Mouse (Mus musculus): ENCODE measurements at regions not wholly inside any gene's neighbourhood (a gene's known extent, or its start where the extent isn't known, plus 50 kb on each side); places are given as distances from the start of the nearest gene placed in this dataset.
"Not testable (repeated sequence)": the region's sequence is repeated elsewhere in the genome, so short reads cannot be mapped to it uniquely, and the experiment has no call there.

DNA sequence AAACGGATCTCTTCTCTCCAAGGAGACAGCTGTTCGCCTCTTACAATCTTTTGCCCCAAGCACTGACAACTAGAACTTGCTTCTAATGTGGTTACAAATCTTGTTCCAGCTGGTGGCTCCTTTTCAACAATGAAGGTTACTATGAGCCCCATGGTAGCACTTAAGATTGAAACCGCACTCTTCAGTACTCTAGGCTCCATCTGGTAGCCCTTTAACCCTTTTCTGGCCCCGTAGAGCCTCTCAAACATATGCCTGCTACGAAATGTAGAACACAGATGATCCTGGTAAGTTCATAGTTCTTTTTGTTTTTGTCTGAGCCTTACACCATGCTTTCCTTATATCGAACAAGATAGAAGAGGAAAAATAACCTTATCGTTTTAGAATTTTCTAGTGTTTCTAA lies 558.2 kb downstream of the Isl1 start:
- Histone ChIP-seq H3K9me3 (no peaks in the 10 kb centered on the region), H3K36me3 (no peaks in the 10 kb centered on the region), H3K4me1 (replicated peaks) (no peaks in the 10 kb centered on the region), H3K9ac (replicated peaks) (no peak overlapping the region), H3K27ac (no peak overlapping the region), H3K4me2 (replicated peaks) (no peak overlapping the region), H3K4me3 (replicated peaks) (no peak overlapping the region), H3K27me3 (no peaks in the 10 kb centered on the region)
- ATAC-seq: no peak
- WGBS: 80% methylated on average over 7 of the region's 7 CpGs

DNA sequence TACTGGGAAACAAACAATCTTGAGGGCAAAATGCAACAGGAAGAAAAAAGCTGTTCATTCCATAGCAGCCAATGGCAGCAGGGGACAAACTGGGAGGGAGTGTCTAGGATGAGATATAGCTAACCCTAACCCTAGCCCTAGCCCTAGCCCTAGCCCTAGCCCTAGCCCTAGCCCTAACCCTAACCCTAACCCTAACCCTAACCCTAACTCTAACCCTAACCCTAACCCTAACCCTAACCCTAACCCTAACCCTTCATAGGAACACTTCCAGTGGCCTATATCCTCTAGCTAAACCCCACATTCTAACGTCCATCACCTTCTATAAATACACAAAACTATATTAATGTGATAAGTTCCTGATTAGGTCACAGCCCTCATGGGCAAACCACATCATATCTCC lies 567.4 kb downstream of the Isl1 start:
- H3K36me3 ChIP-seq; H3K4me3 ChIP-seq (replicated peaks); H3K9me3 ChIP-seq; H3K4me2 ChIP-seq (replicated peaks); H3K27ac ChIP-seq; H3K9ac ChIP-seq (replicated peaks); H3K4me1 ChIP-seq (replicated peaks); H3K27me3 ChIP-seq: not testable (repeated sequence)
- 91% methylated on average over 1 of the region's 1 CpGs for WGBS
- peak; percentile 60; the same call in 1 of the 2 replicates for ATAC-seq

DNA sequence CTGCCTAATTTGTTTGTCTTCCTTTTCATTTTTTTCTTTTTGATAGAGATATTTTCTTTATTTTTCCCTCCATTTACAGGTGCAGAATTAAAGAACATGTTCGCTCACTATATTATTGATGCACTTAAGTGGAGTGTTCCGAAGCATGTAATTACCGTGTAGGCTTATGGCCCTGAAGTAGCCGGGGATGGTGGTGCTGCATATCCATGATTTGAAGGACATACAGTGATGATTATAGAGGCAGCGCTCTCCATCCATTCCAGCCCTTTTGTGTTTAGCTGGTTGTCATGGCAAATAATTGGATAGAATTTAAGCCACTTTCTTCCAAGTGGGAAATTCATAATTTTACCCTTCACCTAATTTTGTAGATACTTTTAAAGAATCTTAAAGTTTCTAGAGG lies 581.5 kb downstream of the Isl1 start:
- Histone ChIP-seq H3K4me2 (replicated peaks) (no peak overlapping the region), H3K9me3 (no peaks in the 10 kb centered on the region), H3K27me3 (no peaks in the 10 kb centered on the region), H3K4me3 (replicated peaks) (no peak overlapping the region), H3K4me1 (replicated peaks) (no peaks in the 10 kb centered on the region), H3K27ac (no peak overlapping the region), H3K9ac (replicated peaks) (no peak overlapping the region), H3K36me3 (no peaks in the 10 kb centered on the region)
- WGBS: 44% methylated on average over 5 of the region's 5 CpGs
- ATAC-seq: no peak

DNA sequence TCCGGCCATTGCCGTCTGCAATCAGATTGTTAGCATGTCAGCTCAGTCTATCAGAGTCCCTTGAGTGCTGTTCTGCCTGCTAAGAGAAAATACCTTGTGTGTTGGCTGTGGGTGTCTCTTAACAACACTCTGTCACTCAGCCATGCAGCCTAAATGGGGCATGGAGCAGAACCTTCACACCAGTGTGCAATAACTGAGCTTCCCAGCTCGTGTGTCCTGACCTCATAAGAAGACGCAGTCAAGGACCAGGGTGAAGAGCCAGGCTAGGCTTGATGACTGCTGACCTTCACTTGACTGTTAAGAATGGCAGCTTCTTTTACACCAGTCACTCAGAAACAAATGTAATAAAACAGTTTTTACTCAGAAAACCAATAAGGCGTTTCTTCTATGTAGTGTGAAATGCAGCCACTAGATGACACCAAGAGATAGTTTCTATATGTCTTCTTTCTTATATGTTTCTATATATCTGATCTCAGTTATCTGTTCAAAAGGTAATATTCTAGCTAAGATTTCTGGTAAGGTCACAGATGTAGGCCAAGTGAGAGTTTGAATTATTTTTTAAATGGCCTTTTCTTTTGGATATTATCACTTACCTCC lies 584.0 kb downstream of the Isl1 start:
- Histone ChIP-seq H3K4me3 (replicated peaks) (no peak overlapping the region), H3K4me2 (replicated peaks) (no peak overlapping the region), H3K4me1 (replicated peaks) (no peaks in the 10 kb centered on the region), H3K36me3 (no peaks in the 10 kb centered on the region), H3K27me3 (no peaks in the 10 kb centered on the region), H3K27ac (no peak overlapping the region), H3K9me3 (no peaks in the 10 kb centered on the region), H3K9ac (replicated peaks) (no peak overlapping the region)
- WGBS: 67% methylated on average over 5 of the region's 5 CpGs
- no peak for ATAC-seq

DNA sequence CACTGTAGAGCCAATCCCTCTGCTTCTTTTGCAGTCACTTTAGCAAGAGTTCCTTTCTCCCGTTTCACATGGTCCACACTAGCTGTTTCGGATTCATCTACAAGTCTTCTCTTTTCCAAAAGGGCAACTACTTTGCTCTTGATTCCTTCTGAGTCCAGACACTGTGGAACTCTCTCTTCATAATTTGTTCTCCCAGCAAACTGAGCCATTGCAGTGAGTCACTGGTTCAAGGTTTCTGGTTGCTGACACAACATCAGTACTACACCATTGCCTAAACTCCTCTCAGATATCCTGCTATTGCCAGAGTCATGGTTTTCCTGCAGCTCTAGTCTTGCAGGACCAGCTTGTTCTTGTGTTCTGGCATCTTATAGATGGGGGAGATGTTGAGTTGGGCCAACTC lies 590.2 kb downstream of the Isl1 start:
- 80% methylated on average over 2 of the region's 2 CpGs for WGBS
- no peaks in the 10 kb centered on the region for H3K27me3 ChIP-seq

DNA sequence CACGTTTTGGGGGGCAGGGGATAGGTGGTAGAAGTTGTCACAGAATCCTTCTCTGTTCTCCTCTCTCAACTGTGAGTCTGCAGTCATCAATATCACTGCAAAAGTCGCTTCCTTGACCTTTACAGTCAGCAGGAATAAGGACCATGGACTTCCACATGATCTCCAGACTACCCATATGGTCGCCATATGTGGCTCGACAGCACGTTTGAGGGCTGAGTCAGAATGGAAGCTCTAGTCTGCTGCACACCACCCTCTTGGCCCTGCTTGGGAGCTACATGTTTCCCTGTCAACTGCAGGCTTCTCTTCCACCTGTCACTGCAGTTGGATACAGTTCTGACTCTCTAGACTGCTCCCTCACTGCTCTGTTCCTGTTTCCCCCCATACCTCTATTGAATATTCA lies 590.6 kb downstream of the Isl1 start:
- Histone ChIP-seq H3K4me1 (replicated peaks) (no peaks in the 10 kb centered on the region), H3K4me3 (replicated peaks) (no peak overlapping the region), H3K27ac (no peak overlapping the region), H3K27me3 (no peaks in the 10 kb centered on the region), H3K9ac (replicated peaks) (no peak overlapping the region), H3K4me2 (replicated peaks) (no peak overlapping the region), H3K9me3 (no peaks in the 10 kb centered on the region; the same call in 1 of the 2 replicates), H3K36me3 (no peaks in the 10 kb centered on the region)
- 78% methylated on average over 5 of the region's 5 CpGs for WGBS
- no peak for ATAC-seq

More for the DNA sequence above, 590.2 kb downstream of the Isl1 start:
- no peak for ATAC-seq
- Histone ChIP-seq H3K9ac (replicated peaks) (no peak overlapping the region), H3K4me2 (replicated peaks) (no peak overlapping the region), H3K27ac (no peak overlapping the region), H3K4me3 (replicated peaks) (no peak overlapping the region), H3K9me3 (no peaks in the 10 kb centered on the region; the same call in 1 of the 2 replicates), H3K4me1 (replicated peaks) (no peaks in the 10 kb centered on the region), H3K36me3 (no peaks in the 10 kb centered on the region)

DNA sequence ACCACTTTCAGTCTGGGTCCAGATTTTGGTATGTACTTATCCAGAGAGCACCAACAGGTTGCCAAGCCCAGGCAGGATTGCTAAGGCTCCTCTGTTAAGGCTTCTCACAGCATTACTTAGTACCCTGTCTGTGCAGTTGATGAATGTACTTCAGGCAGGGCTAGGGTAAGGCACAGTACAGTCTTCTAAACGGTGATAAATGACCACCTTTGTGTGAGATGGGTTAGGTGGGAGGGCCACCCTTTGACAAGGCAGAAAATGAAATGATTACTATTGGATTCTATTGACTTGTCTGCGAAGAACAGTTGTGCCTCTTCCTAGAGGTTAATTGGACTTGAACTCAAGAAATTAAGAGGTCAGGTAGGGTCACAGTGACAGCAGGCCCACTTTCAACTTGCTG lies 594.4 kb upstream of the Itga1 start:
- WGBS: 52% methylated on average over 2 of the region's 2 CpGs
- Histone ChIP-seq H3K27ac (no peak overlapping the region), H3K27me3 (peaks cover 40% of the 10 kb centered on the region), H3K4me1 (replicated peaks) (no peaks in the 10 kb centered on the region), H3K9ac (replicated peaks) (no peak overlapping the region), H3K36me3 (no peaks in the 10 kb centered on the region), H3K4me3 (replicated peaks) (no peak overlapping the region), H3K9me3 (no peaks in the 10 kb centered on the region), H3K4me2 (replicated peaks) (no peak overlapping the region)
- ATAC-seq: no peak

DNA sequence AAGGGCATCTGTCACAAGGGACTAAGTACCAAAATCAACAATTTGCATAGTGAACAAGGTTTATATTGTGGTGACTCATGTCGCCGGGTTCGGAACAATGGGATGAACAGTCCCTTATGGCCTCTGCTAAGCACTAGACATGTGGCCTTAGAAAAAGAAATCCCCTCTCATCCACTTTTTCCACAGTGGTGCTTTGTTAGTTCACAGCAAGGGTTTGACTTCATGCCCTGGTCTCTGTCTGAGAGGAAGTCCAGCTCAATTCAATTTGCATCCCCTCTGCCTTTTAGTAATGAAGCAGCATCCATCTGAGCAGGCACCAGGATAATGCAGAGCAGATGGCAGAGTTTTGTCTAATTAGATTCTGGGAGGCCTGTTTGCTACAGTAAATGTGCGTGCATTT lies 585.7 kb upstream of the Itga1 start:
- Histone ChIP-seq H3K4me2 (replicated peaks) (no peak overlapping the region), H3K27me3 (peaks cover 55% of the 10 kb centered on the region), H3K9ac (replicated peaks) (no peak overlapping the region), H3K36me3 (no peaks in the 10 kb centered on the region), H3K4me3 (replicated peaks) (no peak overlapping the region), H3K9me3 (no peaks in the 10 kb centered on the region), H3K4me1 (replicated peaks) (peaks cover 5% of the 10 kb centered on the region; the same call in 1 of the 2 replicates), H3K27ac (no peak overlapping the region)
- ATAC-seq: peak; percentile 97
- WGBS: 3% methylated on average over 4 of the region's 4 CpGs

DNA sequence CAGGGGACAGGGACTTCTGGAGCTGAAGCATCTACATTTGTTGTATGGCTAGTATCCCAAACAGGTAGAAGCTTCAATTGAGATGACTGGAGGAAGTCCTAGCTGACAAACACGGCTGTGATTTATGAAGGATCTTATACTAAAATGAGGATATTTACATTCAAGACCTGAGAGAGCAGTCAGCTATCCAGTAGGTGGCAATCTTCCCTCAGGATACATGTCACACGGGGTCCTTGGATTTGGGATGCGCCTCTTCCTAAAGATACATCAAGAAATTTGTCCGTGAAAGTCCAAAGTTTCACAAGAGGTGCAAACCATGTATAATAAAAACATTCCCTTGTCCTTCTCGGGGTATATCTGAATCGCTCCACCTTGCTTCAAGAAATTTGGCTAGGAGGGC lies 577.8 kb upstream of the Itga1 start:
- no peaks in the 10 kb centered on the region for H3K36me3 ChIP-seq
- no peak overlapping the region for H3K4me2 ChIP-seq (replicated peaks)
- no peak for ATAC-seq
- H3K27me3 ChIP-seq: peaks cover 54% of the 10 kb centered on the region
- H3K4me1 ChIP-seq (replicated peaks): no peaks in the 10 kb centered on the region
- H3K9me3 ChIP-seq: no peaks in the 10 kb centered on the region
- 49% methylated on average over 6 of the region's 6 CpGs for WGBS
- H3K9ac ChIP-seq (replicated peaks): no peak overlapping the region
- no peak overlapping the region for H3K4me3 ChIP-seq (replicated peaks)
- no peak overlapping the region for H3K27ac ChIP-seq

DNA sequence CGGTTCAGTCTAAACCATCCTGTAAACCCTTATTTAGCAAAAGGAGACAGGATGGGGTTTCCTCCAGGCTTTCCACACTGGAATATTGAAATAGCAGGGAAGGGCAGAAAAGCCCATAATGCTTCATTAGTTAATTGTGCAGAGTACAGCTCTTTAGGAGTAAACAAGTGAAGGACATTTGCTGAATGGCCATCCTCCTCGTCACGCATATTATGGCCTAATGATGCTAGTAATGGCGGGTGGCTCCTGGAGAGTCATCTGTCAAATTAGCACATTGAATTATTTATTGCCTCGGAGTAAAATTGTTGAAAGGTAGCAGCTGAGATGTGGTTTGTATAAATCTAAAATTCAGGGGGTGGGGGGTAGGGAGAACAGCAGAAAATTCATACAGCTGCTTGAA lies 575.1 kb upstream of the Itga1 start:
- Histone ChIP-seq H3K27me3 (peaks cover 40% of the 10 kb centered on the region), H3K36me3 (no peaks in the 10 kb centered on the region)
- 61% methylated on average over 5 of the region's 5 CpGs for WGBS

DNA sequence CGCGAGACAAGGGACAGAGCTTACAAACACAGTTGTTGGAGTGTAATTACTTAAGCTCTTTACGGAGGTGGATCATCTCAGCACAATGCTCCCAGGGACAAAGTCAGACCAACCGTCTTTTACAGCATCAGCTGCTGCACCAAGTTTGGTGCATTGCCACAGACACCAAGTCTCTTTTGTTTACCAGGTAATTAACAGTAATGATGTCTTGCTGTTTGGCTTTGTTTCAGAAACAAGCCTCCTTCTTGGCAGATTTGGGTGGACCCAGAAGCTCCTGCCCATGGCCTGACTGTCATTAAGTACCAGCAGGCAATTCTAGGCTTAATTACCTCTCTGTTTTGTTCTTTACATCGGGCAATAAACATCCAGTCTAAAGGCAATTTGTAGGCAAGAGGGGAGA lies 572.0 kb upstream of the Itga1 start:
- Histone ChIP-seq H3K27me3 (peaks cover 16% of the 10 kb centered on the region), H3K27ac (no peak overlapping the region), H3K4me2 (replicated peaks) (no peak overlapping the region), H3K9me3 (no peaks in the 10 kb centered on the region), H3K4me3 (replicated peaks) (no peak overlapping the region), H3K4me1 (replicated peaks) (no peaks in the 10 kb centered on the region), H3K9ac (replicated peaks) (no peak overlapping the region), H3K36me3 (no peaks in the 10 kb centered on the region)
- ATAC-seq: 0 out of 2 replicates have a peak, but pooled peaks have one; percentile 14
- 11% methylated on average over 5 of the region's 5 CpGs for WGBS

More for the DNA sequence above, 575.1 kb upstream of the Itga1 start:
- Histone ChIP-seq H3K4me2 (replicated peaks) (no peak overlapping the region), H3K4me3 (replicated peaks) (no peak overlapping the region), H3K27ac (no peak overlapping the region), H3K9ac (replicated peaks) (no peak overlapping the region), H3K9me3 (no peaks in the 10 kb centered on the region), H3K4me1 (replicated peaks) (no peaks in the 10 kb centered on the region)
- no peak for ATAC-seq

DNA sequence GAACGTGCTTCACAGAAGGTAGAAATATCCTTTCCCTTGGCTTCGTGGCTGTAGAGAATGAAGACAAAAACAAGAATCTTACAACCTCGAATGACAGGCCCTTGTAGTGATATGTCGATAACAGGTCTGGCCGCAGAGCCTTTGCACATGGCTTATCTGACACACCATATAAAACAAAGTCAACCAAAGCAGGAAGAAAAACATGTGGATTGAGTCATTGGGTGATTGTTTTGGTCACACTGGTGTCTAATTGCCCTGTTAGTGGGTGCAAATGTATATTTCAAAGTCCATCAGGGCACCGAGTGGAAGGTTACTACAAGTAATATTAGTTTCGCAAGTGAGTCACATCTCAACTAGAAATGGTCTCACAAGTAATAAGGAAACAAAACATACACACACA lies 569.9 kb upstream of the Itga1 start:
- Histone ChIP-seq H3K4me2 (replicated peaks) (no peak overlapping the region), H3K27ac (no peak overlapping the region), H3K9ac (replicated peaks) (no peak overlapping the region), H3K27me3 (peaks cover 8% of the 10 kb centered on the region), H3K9me3 (no peaks in the 10 kb centered on the region), H3K36me3 (no peaks in the 10 kb centered on the region), H3K4me3 (replicated peaks) (no peak overlapping the region), H3K4me1 (replicated peaks) (no peaks in the 10 kb centered on the region)
- ATAC-seq: no peak
- 86% methylated on average over 7 of the region's 7 CpGs for WGBS

DNA sequence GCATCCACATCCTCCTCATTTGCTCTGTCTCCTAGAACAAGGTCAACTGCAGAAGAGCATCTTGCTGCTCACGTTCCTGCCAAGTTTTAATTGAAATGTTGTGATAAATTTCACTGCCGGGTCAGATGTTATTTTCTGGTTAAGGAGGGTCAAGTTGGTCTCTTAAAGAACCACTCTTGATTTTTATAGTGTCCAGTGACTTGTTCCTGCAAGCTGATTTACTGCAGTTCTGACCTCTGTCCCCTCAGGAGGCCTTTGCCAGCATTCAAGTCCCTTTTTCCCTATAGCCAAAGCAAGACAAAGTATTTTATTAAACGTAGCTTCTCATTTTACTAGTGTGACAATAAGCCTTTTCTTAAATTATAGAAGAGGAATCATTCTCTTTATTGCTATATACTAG lies 567.8 kb upstream of the Itga1 start:
- Histone ChIP-seq H3K27ac (no peak overlapping the region), H3K4me3 (replicated peaks) (no peak overlapping the region), H3K27me3 (no peaks in the 10 kb centered on the region), H3K9me3 (no peaks in the 10 kb centered on the region), H3K4me2 (replicated peaks) (no peak overlapping the region), H3K4me1 (replicated peaks) (no peaks in the 10 kb centered on the region), H3K36me3 (no peaks in the 10 kb centered on the region), H3K9ac (replicated peaks) (no peak overlapping the region)
- 67% methylated on average over 3 of the region's 3 CpGs for WGBS
- ATAC-seq: no peak
